Mouse (Mus musculus): ENCODE results near the gene Lmf2. TPM values are rescaled to one million over a fixed set of nuclear protein-coding genes. Genes with fewer than 3 reads are reported as not detected.
A peak's percentile ranks its signal among the peaks of the same experiment; 100 is the strongest.

Lmf2 gene
- polyA plus RNA-seq, 1 experiment from 2014 or later: 46.9 TPM

DNA sequence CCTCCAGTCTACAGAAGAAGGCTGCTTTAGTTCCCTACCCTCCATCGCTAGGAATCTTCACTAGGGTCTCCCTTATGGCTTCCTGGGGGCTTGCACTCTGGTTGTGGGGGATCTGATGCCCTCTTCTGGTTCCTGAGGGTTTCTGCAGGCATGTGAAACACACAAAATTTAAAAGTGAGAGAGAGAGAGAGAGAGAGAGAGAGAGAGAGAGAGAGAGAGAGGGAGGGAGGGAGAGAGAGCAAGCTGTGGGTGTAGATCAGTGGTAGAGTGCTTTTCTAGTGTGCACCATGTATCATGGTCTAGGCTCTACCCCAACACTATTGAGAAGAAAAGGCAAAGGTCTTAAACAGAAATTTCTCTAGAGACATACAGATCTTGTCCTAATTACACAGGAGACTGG lies 13.8 kb downstream of the Lmf2 start:
- Histone ChIP-seq H3K4me3 (no peak overlapping the region), H3K9ac (no peak overlapping the region), H3K4me1 (replicated peaks) (no peaks in the 10 kb centered on the region), H3K36me3 (no peaks in the 10 kb centered on the region), H3K4me2 (no peak overlapping the region), H3K27me3 (replicated peaks) (no peaks in the 10 kb centered on the region), H3K9me3 (replicated peaks) (0 out of 2 replicates have a peak, but pooled peaks cover 3% of the 10 kb centered on the region), H3K27ac (ENCODE audit: poor library complexity, severe bottlenecking) (no peak overlapping the region)
- ATAC-seq (ENCODE audit: insufficient number of reproducible peaks, low FRiP score): no peak
- 45% methylated on average over 1 of the region's 1 CpGs for WGBS

DNA sequence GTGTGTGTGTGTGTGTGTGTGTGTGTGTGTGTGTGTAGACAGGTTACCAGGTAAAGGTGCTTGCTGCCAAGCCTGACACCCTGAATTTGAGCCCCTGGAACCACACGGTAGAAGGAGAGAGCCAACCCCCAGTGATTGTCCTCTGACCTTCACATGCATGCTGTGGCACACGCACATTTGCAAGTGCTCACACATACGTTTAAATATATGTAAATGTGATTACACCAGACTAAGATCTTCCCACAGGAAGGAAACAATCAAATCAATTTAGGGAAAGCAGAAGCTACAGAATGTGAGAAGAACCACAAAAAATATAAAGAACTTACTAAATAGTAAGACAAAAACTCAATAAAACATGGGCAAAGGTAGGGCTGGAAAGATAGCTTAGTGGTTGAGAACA lies 15.3 kb downstream of the Lmf2 start:
- no peaks in the 10 kb centered on the region for H3K36me3 ChIP-seq
- H3K9me3 ChIP-seq (replicated peaks): 0 out of 2 replicates have a peak, but pooled peaks cover 3% of the 10 kb centered on the region
- no peak for ATAC-seq (ENCODE audit: insufficient number of reproducible peaks, low FRiP score)
- no peaks in the 10 kb centered on the region for H3K4me1 ChIP-seq (replicated peaks)
- H3K27me3 ChIP-seq (replicated peaks): no peaks in the 10 kb centered on the region
- no peak overlapping the region for H3K9ac ChIP-seq
- H3K27ac ChIP-seq (ENCODE audit: poor library complexity, severe bottlenecking): no peak overlapping the region
- no peak overlapping the region for H3K4me3 ChIP-seq
- 74% methylated on average over 3 of the region's 3 CpGs for WGBS
- H3K4me2 ChIP-seq: no peak overlapping the region

DNA sequence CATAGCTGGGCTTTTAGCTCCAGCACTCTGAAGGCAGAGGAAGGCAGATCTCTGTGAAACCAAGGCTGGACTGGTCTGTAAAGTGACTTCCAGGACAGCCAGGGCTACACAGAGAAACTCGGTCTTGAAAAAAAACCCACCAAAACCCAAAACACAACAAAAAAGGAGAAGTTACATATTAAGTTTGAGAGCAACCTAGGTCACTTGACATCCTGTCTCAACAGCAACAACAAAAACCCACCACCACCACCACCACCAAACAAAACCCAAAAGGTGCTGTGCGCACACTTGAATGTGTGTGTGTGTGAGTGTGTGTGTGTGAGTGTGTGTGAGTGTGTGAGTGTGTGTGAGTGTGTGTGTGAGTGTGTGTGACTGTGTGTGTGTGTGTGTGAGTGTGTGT lies 15.8 kb downstream of the Lmf2 start:
- Histone ChIP-seq H3K4me2 (no peak overlapping the region), H3K27ac (ENCODE audit: poor library complexity, severe bottlenecking) (no peak overlapping the region), H3K4me1 (replicated peaks) (no peaks in the 10 kb centered on the region), H3K9ac (no peak overlapping the region), H3K9me3 (replicated peaks) (0 out of 2 replicates have a peak, but pooled peaks cover 3% of the 10 kb centered on the region), H3K27me3 (replicated peaks) (no peaks in the 10 kb centered on the region), H3K4me3 (no peak overlapping the region), H3K36me3 (no peaks in the 10 kb centered on the region)
- ATAC-seq (ENCODE audit: insufficient number of reproducible peaks, low FRiP score): no peak
- 87% methylated on average over 2 of the region's 2 CpGs for WGBS

DNA sequence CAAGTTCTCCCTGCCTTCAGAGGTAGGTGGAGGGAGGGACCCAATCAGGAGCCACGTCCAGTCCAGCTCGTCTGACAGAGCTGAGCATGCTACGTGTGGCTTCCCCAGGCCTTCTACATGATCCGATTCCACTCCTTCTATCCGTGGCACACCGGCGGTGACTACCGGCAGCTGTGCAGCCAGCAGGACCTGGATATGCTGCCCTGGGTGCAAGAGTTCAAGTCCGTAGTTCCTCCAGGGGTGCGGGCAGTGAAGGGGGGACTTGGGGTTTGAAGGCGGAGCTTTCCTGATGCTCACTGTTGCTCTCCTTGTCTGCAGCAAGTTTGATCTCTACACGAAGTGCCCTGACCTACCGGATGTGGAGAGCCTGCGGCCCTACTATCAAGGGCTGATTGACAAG lies 19.0 kb downstream of the Lmf2 start:
- Histone ChIP-seq H3K4me1 (replicated peaks) (no peaks in the 10 kb centered on the region), H3K27ac (ENCODE audit: poor library complexity, severe bottlenecking) (no peak overlapping the region), H3K36me3 (no peaks in the 10 kb centered on the region), H3K4me2 (no peak overlapping the region), H3K27me3 (replicated peaks) (no peaks in the 10 kb centered on the region), H3K4me3 (no peak overlapping the region), H3K9ac (no peak overlapping the region), H3K9me3 (replicated peaks) (0 out of 2 replicates have a peak, but pooled peaks cover 3% of the 10 kb centered on the region)
- 80% methylated on average over 14 of the region's 14 CpGs for WGBS
- ATAC-seq (ENCODE audit: insufficient number of reproducible peaks, low FRiP score): no peak; the same call in 1 of the 2 replicates

DNA sequence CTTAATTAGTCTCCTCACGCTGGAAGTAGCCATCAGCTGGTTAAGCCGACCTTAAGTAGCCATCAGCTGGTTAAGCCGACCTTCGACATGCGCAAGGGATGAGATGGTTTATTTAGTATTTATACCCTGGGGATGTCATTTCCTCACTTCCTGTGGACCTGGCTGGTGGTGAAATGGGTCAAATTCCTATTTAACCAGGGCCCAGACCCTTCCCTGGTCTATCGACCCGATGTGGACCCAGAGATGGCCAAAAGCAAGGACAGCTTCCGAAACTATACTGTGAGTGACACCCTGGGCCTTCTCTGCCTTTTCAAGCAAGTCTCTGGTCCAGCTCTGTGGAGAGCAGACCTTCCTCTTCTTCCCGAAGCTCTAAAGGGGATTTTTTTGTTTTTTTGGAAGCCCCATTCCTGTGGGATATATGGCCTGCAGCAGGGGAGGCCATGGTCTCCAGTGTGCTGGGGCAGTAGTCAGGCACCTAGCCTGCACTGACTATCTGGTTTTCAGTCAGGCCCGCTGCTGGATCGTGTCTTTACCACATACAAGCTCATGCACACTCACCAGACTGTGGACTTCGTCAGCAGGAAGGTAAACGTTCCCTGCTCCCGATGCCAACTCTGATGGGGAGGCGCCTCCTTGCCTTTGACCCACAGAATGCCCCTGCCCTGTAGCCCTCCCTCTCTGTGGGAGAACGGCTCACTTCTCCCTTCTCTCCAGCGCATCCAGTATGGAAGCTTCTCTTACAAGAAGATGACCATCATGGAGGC lies 20.5 kb downstream of the Lmf2 start:
- 76% methylated on average over 17 of the region's 17 CpGs for WGBS
- ATAC-seq (ENCODE audit: insufficient number of reproducible peaks, low FRiP score): no peak
- Histone ChIP-seq H3K4me2 (no peak overlapping the region), H3K9me3 (replicated peaks) (0 out of 2 replicates have a peak, but pooled peaks cover 3% of the 10 kb centered on the region), H3K4me3 (no peak overlapping the region), H3K27ac (ENCODE audit: poor library complexity, severe bottlenecking) (no peak overlapping the region), H3K4me1 (replicated peaks) (no peaks in the 10 kb centered on the region), H3K27me3 (replicated peaks) (no peaks in the 10 kb centered on the region), H3K36me3 (no peaks in the 10 kb centered on the region), H3K9ac (no peak overlapping the region)

DNA sequence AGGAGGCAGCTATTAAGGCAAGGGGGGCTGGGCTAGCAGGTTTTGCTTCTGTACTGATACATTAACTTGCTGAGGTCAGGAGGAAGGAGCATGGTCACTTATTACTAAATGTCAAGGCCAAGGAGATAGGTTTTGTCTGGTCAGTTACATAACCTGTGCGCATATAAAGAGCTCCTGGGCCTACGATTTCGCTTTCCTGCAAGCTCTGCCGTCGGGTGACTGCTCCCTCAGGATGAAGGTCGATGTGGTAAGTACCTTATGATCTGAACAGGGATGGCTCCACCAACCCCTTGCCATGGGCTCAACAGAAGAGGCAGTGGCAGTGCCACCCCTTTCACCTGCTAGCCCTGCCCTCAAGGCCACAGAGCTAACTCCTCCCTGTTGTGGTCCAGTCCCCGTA lies 21.2 kb downstream of the Lmf2 start, which contains the start of gene Miox:
Miox (plus strand) TSS at position 128 of the 400 bp plus-strand sequence.
- no peaks in the 10 kb centered on the region for H3K27me3 ChIP-seq (replicated peaks)
- ATAC-seq (ENCODE audit: insufficient number of reproducible peaks, low FRiP score): no peak
- WGBS: 86% methylated on average over 7 of the region's 7 CpGs
- no peak within 1 kb of the TSS for H3K9ac ChIP-seq
- H3K36me3 ChIP-seq: no peaks in the 10 kb centered on the region
- H3K9me3 ChIP-seq (replicated peaks): 0 out of 2 replicates have a peak, but pooled peaks cover 3% of the 10 kb centered on the region
- no peak within 1 kb of the TSS for H3K4me3 ChIP-seq
- no peak within 1 kb of the TSS for H3K27ac ChIP-seq (ENCODE audit: poor library complexity, severe bottlenecking)
- H3K4me2 ChIP-seq: no peak within 1 kb of the TSS
- H3K4me1 ChIP-seq (replicated peaks): no peaks in the 10 kb centered on the region

DNA sequence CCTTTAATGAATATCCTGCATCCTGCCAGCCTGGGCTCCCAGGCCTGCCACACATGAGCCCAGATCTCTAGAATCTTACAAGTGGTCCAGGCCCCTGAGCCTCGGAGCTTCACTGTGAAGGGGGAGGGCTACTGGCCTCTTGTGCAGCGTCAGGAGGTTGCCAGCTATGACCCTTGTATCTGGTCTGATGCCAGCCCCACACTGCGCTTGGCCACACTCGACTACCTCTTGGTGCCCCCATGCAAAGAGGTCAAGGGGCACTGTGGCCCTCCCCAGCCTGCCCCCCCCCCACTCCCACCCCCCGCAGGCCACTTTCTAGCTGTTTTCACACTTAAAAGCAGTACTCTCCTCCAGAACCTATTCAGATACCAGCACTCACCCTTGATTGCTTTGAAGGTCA lies 29.0 kb downstream of the Lmf2 start:
- no peak overlapping the region for H3K9ac ChIP-seq
- H3K4me1 ChIP-seq (replicated peaks): peaks cover 7% of the 10 kb centered on the region; the same call in 1 of the 2 replicates
- no peak for ATAC-seq (ENCODE audit: insufficient number of reproducible peaks, low FRiP score)
- H3K4me2 ChIP-seq: no peak overlapping the region
- no peak overlapping the region for H3K4me3 ChIP-seq
- peaks cover 34% of the 10 kb centered on the region for H3K27me3 ChIP-seq (replicated peaks)
- H3K36me3 ChIP-seq: no peaks in the 10 kb centered on the region
- H3K27ac ChIP-seq (ENCODE audit: poor library complexity, severe bottlenecking): no peak overlapping the region
- WGBS: 57% methylated on average over 5 of the region's 5 CpGs
- no peaks in the 10 kb centered on the region for H3K9me3 ChIP-seq (replicated peaks)

DNA sequence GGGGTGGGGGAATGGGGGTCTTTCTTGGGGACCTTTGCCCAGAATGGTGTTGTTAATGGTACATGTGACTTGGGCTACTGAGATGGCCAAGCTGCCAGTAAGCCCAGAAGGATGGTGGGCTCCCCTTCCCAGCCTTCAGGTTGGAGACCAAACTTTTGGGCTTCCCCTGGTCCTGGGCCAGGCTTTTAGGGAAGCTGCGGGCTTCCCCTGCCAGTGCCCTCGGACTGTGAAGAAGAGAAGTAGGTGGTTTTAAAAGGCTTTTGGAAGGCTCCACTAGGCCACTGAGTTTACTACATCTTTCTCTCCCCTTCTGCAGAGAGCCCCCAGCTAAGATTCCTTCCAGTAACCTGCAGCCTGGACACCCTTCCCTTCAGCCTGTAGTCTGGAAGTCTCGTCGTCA lies 31.8 kb downstream of the Lmf2 start:
- no peak for ATAC-seq (ENCODE audit: insufficient number of reproducible peaks, low FRiP score)
- H3K4me2 ChIP-seq: no peak overlapping the region
- H3K9me3 ChIP-seq (replicated peaks): no peaks in the 10 kb centered on the region
- 72% methylated on average over 4 of the region's 4 CpGs for WGBS
- H3K27ac ChIP-seq (ENCODE audit: poor library complexity, severe bottlenecking): no peak overlapping the region
- no peak overlapping the region for H3K9ac ChIP-seq
- H3K4me3 ChIP-seq: no peak overlapping the region
- peaks cover 7% of the 10 kb centered on the region; the same call in 1 of the 2 replicates for H3K4me1 ChIP-seq (replicated peaks)
- H3K27me3 ChIP-seq (replicated peaks): peaks cover 40% of the 10 kb centered on the region
- no peaks in the 10 kb centered on the region for H3K36me3 ChIP-seq

DNA sequence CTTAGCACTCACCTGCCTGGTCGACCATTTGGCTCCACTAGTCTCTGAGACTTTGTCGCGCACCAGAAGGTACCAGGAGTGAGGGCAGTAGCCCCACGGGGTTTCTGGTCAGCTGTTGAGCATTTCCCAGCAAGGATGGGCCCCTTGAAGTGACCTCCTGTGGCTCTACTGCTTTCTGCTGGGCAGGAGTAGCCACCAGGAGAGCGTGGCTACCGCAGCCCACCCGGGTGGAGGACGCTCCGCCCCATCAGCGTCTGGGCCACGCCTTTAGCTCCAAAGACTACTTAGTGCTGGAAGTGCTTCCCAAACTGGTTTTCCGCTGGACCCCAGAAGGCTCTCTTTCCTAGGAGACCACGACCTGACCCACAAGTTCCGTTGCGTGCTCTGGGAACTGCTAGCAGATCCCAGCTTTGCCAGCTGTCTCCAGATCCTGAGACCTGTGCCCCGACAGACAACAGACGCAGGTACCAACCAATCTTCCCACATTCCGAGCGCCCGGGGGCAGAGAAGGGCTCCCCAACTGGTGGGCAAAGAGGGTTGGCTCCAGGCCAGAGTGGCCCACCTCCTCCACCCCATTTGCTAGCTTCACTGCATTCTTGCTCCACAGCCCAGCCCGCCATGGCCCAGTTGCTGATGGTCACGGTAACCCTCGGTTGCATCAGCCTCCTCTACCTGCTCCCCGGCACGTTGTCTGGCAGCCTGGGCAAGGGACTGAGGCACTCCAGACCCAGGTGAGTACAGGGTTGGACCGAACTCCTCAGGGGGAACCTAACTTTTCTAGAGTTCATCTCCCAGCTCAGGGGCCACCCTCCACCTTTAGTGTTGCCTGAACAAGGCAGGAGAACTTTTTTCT lies 32.6 kb downstream of the Lmf2 start, which contains the start of gene Adm2:
Adm2 (plus strand) TSS at position 51 of the 853 bp plus-strand sequence.
- peaks cover 7% of the 10 kb centered on the region; the same call in 1 of the 2 replicates for H3K4me1 ChIP-seq (replicated peaks)
- ATAC-seq (ENCODE audit: insufficient number of reproducible peaks, low FRiP score): peak; percentile 55; the same call in 1 of the 2 replicates
- peak within 1 kb of the TSS; percentile 65 for H3K4me2 ChIP-seq
- peaks cover 40% of the 10 kb centered on the region for H3K27me3 ChIP-seq (replicated peaks)
- WGBS: 7% methylated on average over 26 of the region's 26 CpGs
- no peaks in the 10 kb centered on the region for H3K9me3 ChIP-seq (replicated peaks)
- H3K9ac ChIP-seq: peak within 1 kb of the TSS; percentile 57; the same call in 1 of the 2 replicates
- peak within 1 kb of the TSS; percentile 36 for H3K4me3 ChIP-seq
- no peak within 1 kb of the TSS for H3K27ac ChIP-seq (ENCODE audit: poor library complexity, severe bottlenecking)
- H3K36me3 ChIP-seq: no peaks in the 10 kb centered on the region

DNA sequence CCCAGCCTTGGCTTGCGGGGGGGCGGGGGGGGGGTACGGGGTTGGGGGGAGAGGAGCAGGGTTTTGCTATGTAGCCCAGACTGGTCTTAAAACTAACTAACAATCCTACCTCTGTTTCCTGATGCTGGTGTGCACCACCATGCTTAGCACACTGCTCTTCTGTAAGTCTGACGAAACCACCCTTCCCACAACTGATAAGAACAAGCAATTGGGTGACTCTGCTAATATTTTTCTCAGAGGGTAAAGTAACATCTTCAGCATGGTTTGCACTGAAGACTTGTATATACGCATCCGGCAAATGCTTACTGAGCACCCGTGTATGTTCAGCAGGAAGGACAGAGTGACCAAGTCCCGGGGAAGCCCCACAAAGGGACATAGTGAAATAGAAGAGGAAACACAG lies 34.2 kb downstream of the Lmf2 start:
- no peaks in the 10 kb centered on the region for H3K36me3 ChIP-seq
- WGBS: 66% methylated on average over 8 of the region's 8 CpGs

DNA sequence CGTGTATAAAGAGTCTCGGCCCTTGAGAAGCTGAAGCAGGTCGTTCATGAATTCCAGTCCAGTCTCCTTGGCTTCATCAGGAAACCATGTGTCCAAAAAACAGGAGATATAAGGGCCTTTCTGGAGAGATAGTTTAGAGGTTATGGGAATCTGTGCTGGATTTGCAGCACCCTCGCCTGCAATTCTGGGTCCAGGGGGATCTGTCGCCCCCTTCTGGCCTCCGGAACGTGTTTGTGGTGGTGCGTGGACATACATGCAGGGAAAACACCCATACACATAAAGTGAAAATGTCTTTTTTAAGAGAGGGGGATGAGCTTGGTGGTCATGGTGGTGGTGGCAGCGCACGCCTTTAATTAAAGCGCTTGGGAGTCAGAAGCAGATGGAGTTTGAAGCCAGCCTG lies 39.3 kb downstream of the Lmf2 start:
- Histone ChIP-seq H3K4me2 (peak overlapping the region; percentile 96; the same call in 1 of the 2 replicates), H3K27ac (ENCODE audit: poor library complexity, severe bottlenecking) (no peak overlapping the region), H3K27me3 (replicated peaks) (0 out of 2 replicates have a peak, but pooled peaks cover 5% of the 10 kb centered on the region), H3K36me3 (no peaks in the 10 kb centered on the region), H3K9ac (no peak overlapping the region), H3K9me3 (replicated peaks) (no peaks in the 10 kb centered on the region), H3K4me1 (replicated peaks) (peaks cover 35% of the 10 kb centered on the region), H3K4me3 (no peak overlapping the region)
- ATAC-seq (ENCODE audit: insufficient number of reproducible peaks, low FRiP score): no peak
- WGBS: 67% methylated on average over 11 of the region's 11 CpGs

More for the DNA sequence above, 34.2 kb downstream of the Lmf2 start:
- no peak for ATAC-seq (ENCODE audit: insufficient number of reproducible peaks, low FRiP score)
- Histone ChIP-seq H3K9me3 (replicated peaks) (no peaks in the 10 kb centered on the region), H3K4me3 (no peak overlapping the region), H3K27me3 (replicated peaks) (peaks cover 34% of the 10 kb centered on the region), H3K4me1 (replicated peaks) (peaks cover 7% of the 10 kb centered on the region; the same call in 1 of the 2 replicates), H3K4me2 (no peak overlapping the region), H3K27ac (ENCODE audit: poor library complexity, severe bottlenecking) (no peak overlapping the region), H3K9ac (no peak overlapping the region)

Data from heart, embryonic 12.5 days (tissue).